ENCODE assay signal across 8 mouse cellular contexts in genomic region chr2:146222279-146223175, GRCm38 (mm10). TPM values are rescaled to one million over a fixed set of nuclear protein-coding genes. Genes with fewer than 3 reads are reported as not detected.
DNase-seq lines count a peak whose midpoint lies in the region; ATAC-seq and TF ChIP-seq lines count a peak whose summit lies in the region.

No protein-coding gene starts in this region.

- TF ChIP-seq POLR2A in cortical plate, adult 2 months (IDR thresholded peaks at IDR 0.05; ENCODE audit: extremely low read depth, insufficient read depth, low read length) = no peak

- peak overlapping the region; percentile 16; the same call in 1 of the 2 replicates for H3K9ac ChIP-seq in kidney, embryonic 16.5 days (replicated peaks; ENCODE audit: low read length)
- H3K9ac ChIP-seq in ES-E14 (ENCODE audit: insufficient read depth, low read depth, low read length, poor library complexity, severe bottlenecking) = peak overlapping the region; percentile 73
- H3K9ac ChIP-seq in liver, embryonic 13.5 days = no peak overlapping the region

- H3K4me2 ChIP-seq in kidney, embryonic 16.5 days (replicated peaks; ENCODE audit: low read depth, low read length) = peak overlapping the region; percentile 94
- peak overlapping the region; percentile 72 for H3K4me2 ChIP-seq in liver, embryonic 13.5 days

- peaks cover 38% of the 10 kb centered on the region for H3K4me1 ChIP-seq in kidney, embryonic 16.5 days (ENCODE audit: insufficient read depth, low read length)
- peaks cover 4 to 14% of the 10 kb centered on the region in 2 experiments; a peak in 3 of 4 replicates for H3K4me1 ChIP-seq in ES-E14 (ENCODE audit: control insufficient read depth in 2 of 2, insufficient read depth in 2 of 2, low read length in 2 of 2, poor library complexity in 1 of 2)
- no peaks in the 10 kb centered on the region for H3K4me1 ChIP-seq in cortical plate, adult 2 months (ENCODE audit: control insufficient read depth, insufficient read depth, low read length)
- H3K4me1 ChIP-seq in liver, embryonic 13.5 days (replicated peaks) = peaks cover 28% of the 10 kb centered on the region

- no peak for TF ChIP-seq CTCF in cortical plate, adult 2 months (IDR thresholded peaks at IDR 0.05; ENCODE audit: extremely low read depth, insufficient read depth, low read length)

- peak overlapping the region; percentile 55 for H3K4me3 ChIP-seq in kidney, embryonic 16.5 days (ENCODE audit: low read length)
- peak overlapping the region; percentile 72 to 75 for H3K4me3 ChIP-seq in ES-E14 (ENCODE audit: insufficient read depth in 1 of 2, low read depth in 1 of 2, low read length in 2 of 2, poor library complexity in 1 of 2, severe bottlenecking in 1 of 2)
- H3K4me3 ChIP-seq in cortical plate, adult 2 months (ENCODE audit: insufficient read depth, low read length) = peak overlapping the region; percentile 81
- peak overlapping the region; percentile 56 for H3K4me3 ChIP-seq in liver, embryonic 13.5 days (replicated peaks)

- no peaks in the 10 kb centered on the region for H3K9me3 ChIP-seq in kidney, embryonic 16.5 days (ENCODE audit: low read length)
- no peaks in the 10 kb centered on the region for H3K9me3 ChIP-seq in ES-E14 (ENCODE audit: control insufficient read depth, insufficient read depth, low read depth, low read length)
- H3K9me3 ChIP-seq in liver, embryonic 13.5 days (replicated peaks) = no peaks in the 10 kb centered on the region

- in situ Hi-C loops in ES-E14 (cut with MboI; ENCODE audit: low sequenced_read_pairs in 2 of 2, unreplicated experiment in 2 of 2) = loop anchor here (5.0 to 25.0 kb wide), 4 partner anchors 260 to 1815 kb away; partner anchors contain the start of gene Foxa2 (in 1 of the 2)

- H3K36me3 ChIP-seq in kidney, embryonic 16.5 days (ENCODE audit: insufficient read depth, low read length) = no peaks in the 10 kb centered on the region
- no peaks in the 10 kb centered on the region for H3K36me3 ChIP-seq in ES-E14 (ENCODE audit: control insufficient read depth, insufficient read depth, low read length, poor library complexity, severe bottlenecking)
- no peaks in the 10 kb centered on the region for H3K36me3 ChIP-seq in liver, embryonic 13.5 days

- H3K27me3 ChIP-seq in kidney, embryonic 16.5 days (ENCODE audit: insufficient read depth, low read length) = peaks cover 92% of the 10 kb centered on the region
- peaks cover 99% of the 10 kb centered on the region for H3K27me3 ChIP-seq in liver, embryonic 13.5 days

- no peak for DNase-seq in kidney, adult 18-20 months
- DNase-seq in ES-E14 (ENCODE audit: low read depth, low spot score) = no peak
- DNase-seq in heart, postnatal 4 days = peak; percentile 8
- no peak for DNase-seq in liver, embryonic 13.5 days
- DNase-seq in right cerebral cortex, postnatal 36 days (ENCODE audit: low spot score in 2 of 2) = peak; percentile 18 to 20

- no peak overlapping the region for H3K27ac ChIP-seq in kidney, embryonic 16.5 days (ENCODE audit: low read length)
- no peak overlapping the region for H3K27ac ChIP-seq in ES-E14 (ENCODE audit: insufficient read depth, low read depth, low read length, poor library complexity, severe bottlenecking)
- H3K27ac ChIP-seq in cortical plate, adult 2 months (ENCODE audit: insufficient read depth, low read length) = peak overlapping the region; percentile 90
- no peak overlapping the region for H3K27ac ChIP-seq in liver, embryonic 13.5 days

- peak; percentile 6; the same call in 1 of the 2 replicates for ATAC-seq in kidney, embryonic 16.5 days (ENCODE audit: low FRiP score, low TSS enrichment)
- ATAC-seq in liver, embryonic 13.5 days (ENCODE audit: low read depth) = peak; percentile 32
- ATAC-seq in megakaryocyte progenitor cell, adult 5-6 weeks (replicated peaks; ENCODE audit: poor library complexity) = no peak

- under 1% methylated on average over 100 of the region's 133 CpGs for WGBS in kidney, embryonic 16.5 days
- under 1% methylated on average over 126 of the region's 133 CpGs for WGBS in liver, embryonic 13.5 days (ENCODE audit: insufficient replicate concordance)

TF ChIP-seq in ES-E14, 5 proteins besides CTCF, POLR2A, EP300 and RAD21:
- TF ChIP-seq ZNF384 (IDR thresholded peaks at IDR 0.05; ENCODE audit: low read depth, low read length) (no peak), MAFK (IDR thresholded peaks at IDR 0.05; ENCODE audit: insufficient read depth, low read depth, low read length) (no peak), CHD2 (IDR thresholded peaks at IDR 0.05; ENCODE audit: low read depth, low read length) (no peak), ZC3H11A (IDR thresholded peaks at IDR 0.05; ENCODE audit: borderline replicate concordance, low read depth, low read length) (no peak), HCFC1 (IDR thresholded peaks at IDR 0.05; ENCODE audit: borderline replicate concordance, insufficient read depth, low read length) (no peak)

RNA-seq across cellular contexts. Expression of gene Insm1, which starts 0.8 kb away (rescaled TPM):
- polyA plus RNA-seq in kidney, embryonic 16.5 days (2015; fragmentation: Nextera tagmentation; extraction: Ambion mirVana) = not detected in 2 replicates
- 1.4 and 3.0 TPM in 2 replicates for total RNA-seq in ES-E14 (2012; rRNA removed)
- polyA plus RNA-seq in cortical plate, adult 2 months (2012; rRNA removed) = 3.4 and 4.5 TPM in 2 replicates
- not detected for total RNA-seq in heart, postnatal 4 days (2021)
- not detected in 2 replicates for polyA plus RNA-seq in liver, embryonic 13.5 days (2015; fragmentation: Nextera tagmentation; extraction: Ambion mirVana)
- not detected in 2 replicates for total RNA-seq in megakaryocyte progenitor cell, adult 5-6 weeks (2015)
- total RNA-seq in megakaryocyte progenitor cell, adult 5-6 weeks (2017) = not detected in 2 replicates

Comparison
In these comparisons a context has a peak if more than half of its experiments do, and no peak if none do; other contexts are left out.
1. DNase-seq: peak in heart, postnatal 4 days (single experiment) and right cerebral cortex, postnatal 36 days (2 of 2); none in kidney, adult 18-20 months (single experiment), ES-E14 (single experiment) and liver, embryonic 13.5 days (single experiment).
2. Peak in every context shown above with its lines, with median percentiles within 50 percentile points of each other: H3K4me3 ChIP-seq.